Mouse (Mus musculus) cerebellum, postnatal 25 days (tissue): Measurements from ENCODE around the gene Wbp2nl.
"Not testable (repeated sequence)": the region's sequence is repeated elsewhere in the genome, so short reads cannot be mapped to it uniquely, and the experiment has no call there.

Experiments
- DNase-seq, 2 experiments: peaks; one replicate each; pipeline ENCODE4 v3.0.0; 2021; ENCODE audit warnings: mixed read lengths in 2 of 2

Wbp2nl gene

GRCm38 (mm10) chr15:82348999-82349341, 50.2 kb downstream of the Wbp2nl start:
- no peak for DNase-seq

GRCm38 (mm10) chr15:82350349-82350748, 51.6 kb downstream of the Wbp2nl start:
- DNase-seq: no peak

GRCm38 (mm10) chr15:82351480-82351879, 52.7 kb downstream of the Wbp2nl start:
- no peak for DNase-seq

- DNase-seq: peak in 1 of 2 experiments; percentile 41
These were observed 54.5 kb downstream of the Wbp2nl start for GRCm38 (mm10) chr15:82353078-82353744.

GRCm38 (mm10) chr15:82353745-82354113, 55.0 kb downstream of the Wbp2nl start:
- no peak for DNase-seq

GRCm38 (mm10) chr15:82354126-82354945, 55.6 kb downstream of the Wbp2nl start, which contains the start of gene Ndufa6:
TSS of gene Ndufa6 (minus strand) at chr15:82354322.
- peak; percentile 98 to 99 for DNase-seq

GRCm38 (mm10) chr15:82358431-82359260, 59.9 kb downstream of the Wbp2nl start:
- no peak for DNase-seq

- no peak for DNase-seq
These were observed 62.8 kb downstream of the Wbp2nl start for GRCm38 (mm10) chr15:82361459-82362018.

- no peak for DNase-seq
These were observed 63.5 kb downstream of the Wbp2nl start for GRCm38 (mm10) chr15:82362234-82362633.

- DNase-seq: not testable (repeated sequence)
These were observed 65.0 kb downstream of the Wbp2nl start for GRCm38 (mm10) chr15:82363801-82364200.
